Mouse (Mus musculus) forebrain, embryonic 14.5 days (tissue): ENCODE measurements at regions not wholly inside any gene's neighbourhood (a gene's known extent, or its start where the extent isn't known, plus 50 kb on each side); places are given as distances from the start of the nearest gene placed in this dataset.

ENCODE experiments used
- ATAC-seq: fragments of 200-750 bp; cut with Nextera tagmentation; 2 replicates; pipeline ENCODE4 v1.8.0; 2017; ENCODE audit warnings: mild to moderate bottlenecking, moderate library complexity
- DNase-seq: peaks from one replicate; pipeline ENCODE4 v3.0.0-alpha.2; 2015; ENCODE audit warnings: low spot score
- H3K27ac ChIP-seq: fragments of 300-500 bp; sonication (generic); 2 replicates; pipeline ENCODE4 v1.5.1; 2014; ENCODE audit warnings: low read depth, mild to moderate bottlenecking, control low read depth, low read length, moderate library complexity
- H3K27me3 ChIP-seq: fragments of 300-500 bp; sonication (generic); replicated peaks from 2 replicates; pipeline ENCODE4 v1.6.1; 2014; ENCODE audit warnings: low read length, control low read depth, mixed read lengths; ENCODE audit not compliant: control insufficient read depth, insufficient read depth
- H3K36me3 ChIP-seq: fragments of 300-500 bp; sonication (generic); 2 replicates; pipeline ENCODE4 v1.6.1; 2014; ENCODE audit warnings: low read length, control low read depth; ENCODE audit not compliant: control insufficient read depth, insufficient read depth
- H3K4me1 ChIP-seq: fragments of 300-500 bp; sonication (generic); 2 replicates; pipeline ENCODE4 v1.6.1; 2014; ENCODE audit warnings: antibody characterized with exemption, low read length, control low read depth; ENCODE audit not compliant: control insufficient read depth, insufficient read depth
- H3K4me2 ChIP-seq: fragments of 300-500 bp; sonication (generic); 2 replicates; pipeline ENCODE4 v1.6.1; 2014; ENCODE audit warnings: mild to moderate bottlenecking, control low read depth, low read length
- H3K4me3 ChIP-seq: fragments of 300-500 bp; sonication (generic); 2 replicates; pipeline ENCODE4 v1.5.1; 2014; ENCODE audit warnings: low read depth, low read length, control low read depth
- H3K9ac ChIP-seq: fragments of 300-500 bp; sonication (generic); 2 replicates; pipeline ENCODE4 v1.6.1; 2014; ENCODE audit warnings: mild to moderate bottlenecking, low read length, control low read depth, moderate library complexity
- H3K9me3 ChIP-seq: fragments of 300-500 bp; sonication (generic); replicated peaks from 2 replicates; pipeline ENCODE4 v1.6.1; 2016; ENCODE audit warnings: low read length, control low read depth, mixed read lengths; ENCODE audit not compliant: control insufficient read depth
- WGBS: fragments of 180-500 bp; shearing (Covaris S2); extraction: QIAGEN DNeasy Blood & Tissue Kit; methylation state at CpG from one replicate; pipeline ENCODE4 v1.1.7; 2014; 5-methylcytosine and 5-hydroxymethylcytosine counted together

- H3K9me3 ChIP-seq, result no peaks in the 10 kb centered on the region
- peak overlapping the region; percentile 15; the same call in 1 of the 2 replicates for H3K27ac ChIP-seq
- H3K4me2 ChIP-seq, result no peak overlapping the region
- 0 out of 2 replicates have a peak, but pooled peaks cover 2% of the 10 kb centered on the region for H3K4me1 ChIP-seq
- no peak overlapping the region for H3K9ac ChIP-seq
- no peaks in the 10 kb centered on the region for H3K27me3 ChIP-seq
- WGBS, result 67% methylated on average over 14 of the region's 14 CpGs
- no peak overlapping the region for H3K4me3 ChIP-seq
- H3K36me3 ChIP-seq, result no peaks in the 10 kb centered on the region
- DNase-seq (peak; percentile 44), ATAC-seq (peak; percentile 54)
These were observed 191.8 kb downstream of the Atp23 start for GRCm38 (mm10) chr10:126709219-126709917.

DNA sequence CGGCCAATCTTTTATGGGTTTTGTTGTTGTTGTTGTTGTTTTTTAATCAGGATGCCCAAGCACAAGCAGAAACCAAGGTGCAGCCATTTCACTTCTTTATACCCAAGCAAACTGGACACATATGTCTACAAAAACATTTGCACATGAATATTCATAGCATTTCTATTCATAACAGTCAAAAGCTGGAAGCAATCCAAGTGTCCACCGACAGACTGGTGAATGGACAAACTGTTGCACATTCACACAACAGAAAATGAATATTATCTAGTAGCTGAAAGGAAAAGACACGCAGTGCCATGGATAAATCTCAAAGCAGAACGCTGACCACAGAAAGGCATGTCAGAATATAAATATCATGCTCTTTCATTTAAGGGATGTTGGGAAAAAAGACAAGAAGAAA lies 192.4 kb downstream of the Atp23 start:
- H3K9ac ChIP-seq, result no peak overlapping the region
- WGBS, result 27% methylated on average over 4 of the region's 4 CpGs
- H3K9me3 ChIP-seq, result no peaks in the 10 kb centered on the region
- DNase-seq (peak; percentile 84), ATAC-seq (peak; percentile 71; the same call in 1 of the 2 replicates)
- no peaks in the 10 kb centered on the region for H3K36me3 ChIP-seq
- H3K27ac ChIP-seq, result 0 out of 2 replicates have a peak overlapping the region, but pooled peaks have one; percentile 15
- H3K27me3 ChIP-seq, result no peaks in the 10 kb centered on the region
- no peak overlapping the region for H3K4me3 ChIP-seq
- H3K4me2 ChIP-seq, result no peak overlapping the region
- 0 out of 2 replicates have a peak, but pooled peaks cover 2% of the 10 kb centered on the region for H3K4me1 ChIP-seq

DNA sequence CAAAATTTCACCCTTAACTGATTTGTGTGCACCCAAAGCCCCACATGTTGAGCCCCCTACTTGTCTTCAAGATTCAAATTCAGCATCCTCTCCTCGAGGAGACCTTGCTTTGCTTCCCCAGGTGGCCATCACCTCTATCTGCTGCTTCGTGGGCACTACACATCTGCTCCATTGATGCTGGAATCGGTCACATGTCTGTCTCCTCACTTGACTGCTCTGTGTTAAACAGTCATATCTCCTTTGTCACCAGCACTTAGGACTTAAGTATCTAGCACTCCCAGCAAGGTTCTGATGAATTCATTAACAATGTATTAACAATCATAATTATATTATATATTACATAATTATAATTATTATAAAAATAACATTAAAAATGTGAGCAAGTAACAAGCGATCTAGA lies 192.9 kb downstream of the Atp23 start:
- Histone ChIP-seq H3K36me3 (no peaks in the 10 kb centered on the region), H3K27me3 (no peaks in the 10 kb centered on the region), H3K27ac (no peak overlapping the region), H3K4me2 (no peak overlapping the region), H3K9me3 (no peaks in the 10 kb centered on the region), H3K4me3 (no peak overlapping the region), H3K4me1 (0 out of 2 replicates have a peak, but pooled peaks cover 2% of the 10 kb centered on the region), H3K9ac (no peak overlapping the region)
- no peak for DNase-seq
- 67% methylated on average over 4 of the region's 4 CpGs for WGBS
- 0 out of 2 replicates have a peak, but pooled peaks have one; percentile 50 for ATAC-seq

GRCm38 (mm10) chr10:126697086-126697485 lies 204.1 kb downstream of the Atp23 start:
- Histone ChIP-seq H3K4me2 (no peak overlapping the region), H3K4me3 (no peak overlapping the region), H3K9ac (no peak overlapping the region), H3K36me3 (no peaks in the 10 kb centered on the region), H3K4me1 (no peaks in the 10 kb centered on the region), H3K27me3 (no peaks in the 10 kb centered on the region), H3K27ac (no peak overlapping the region), H3K9me3 (no peaks in the 10 kb centered on the region)
- ATAC-seq (no peak), DNase-seq (no peak)
- 90% methylated on average over 10 of the region's 10 CpGs for WGBS

DNA sequence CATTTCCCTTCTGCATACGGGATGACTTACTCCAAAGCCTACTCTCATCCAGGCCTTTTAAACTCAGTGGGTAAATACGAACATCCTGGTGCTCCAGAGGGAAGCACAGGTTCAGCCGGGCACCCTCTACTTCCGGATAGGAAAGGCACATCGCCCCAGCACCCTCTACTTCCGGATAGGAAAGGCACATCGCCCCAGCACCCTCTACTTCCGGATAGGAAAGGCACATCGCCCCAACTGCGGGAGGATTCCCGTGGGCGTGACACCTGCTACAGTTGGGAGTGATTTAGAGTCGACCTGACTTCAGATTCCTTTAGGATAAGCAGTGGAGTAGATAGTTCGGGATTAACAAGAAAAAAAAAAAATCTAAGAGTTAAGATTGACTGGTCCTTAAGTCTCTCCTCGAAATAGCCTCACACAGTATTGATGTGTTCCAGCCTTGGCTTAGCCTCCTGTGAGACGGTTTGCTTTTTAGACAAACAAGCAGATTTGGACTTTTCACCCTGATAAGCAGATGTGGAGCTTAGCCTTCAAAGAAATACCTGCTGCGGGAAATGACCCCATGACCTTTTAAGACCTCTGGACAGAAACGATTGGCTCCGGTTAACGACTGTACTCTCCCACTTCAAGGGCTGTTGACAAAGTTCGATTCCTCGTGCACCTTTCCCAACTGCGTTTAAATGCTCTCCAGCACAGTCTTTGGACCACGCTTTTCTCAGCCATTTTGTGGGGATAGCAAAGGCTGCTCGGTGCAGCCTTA lies 210.1 kb downstream of the Atp23 start:
- H3K27me3 ChIP-seq, result no peaks in the 10 kb centered on the region
- H3K36me3 ChIP-seq, result no peaks in the 10 kb centered on the region
- no peak overlapping the region for H3K27ac ChIP-seq
- H3K4me2 ChIP-seq, result no peak overlapping the region
- ATAC-seq (no peak), DNase-seq (no peak)
- H3K4me1 ChIP-seq, result no peaks in the 10 kb centered on the region
- no peak overlapping the region for H3K4me3 ChIP-seq
- no peaks in the 10 kb centered on the region for H3K9me3 ChIP-seq
- WGBS, result 58% methylated on average over 25 of the region's 25 CpGs
- H3K9ac ChIP-seq, result no peak overlapping the region

DNA sequence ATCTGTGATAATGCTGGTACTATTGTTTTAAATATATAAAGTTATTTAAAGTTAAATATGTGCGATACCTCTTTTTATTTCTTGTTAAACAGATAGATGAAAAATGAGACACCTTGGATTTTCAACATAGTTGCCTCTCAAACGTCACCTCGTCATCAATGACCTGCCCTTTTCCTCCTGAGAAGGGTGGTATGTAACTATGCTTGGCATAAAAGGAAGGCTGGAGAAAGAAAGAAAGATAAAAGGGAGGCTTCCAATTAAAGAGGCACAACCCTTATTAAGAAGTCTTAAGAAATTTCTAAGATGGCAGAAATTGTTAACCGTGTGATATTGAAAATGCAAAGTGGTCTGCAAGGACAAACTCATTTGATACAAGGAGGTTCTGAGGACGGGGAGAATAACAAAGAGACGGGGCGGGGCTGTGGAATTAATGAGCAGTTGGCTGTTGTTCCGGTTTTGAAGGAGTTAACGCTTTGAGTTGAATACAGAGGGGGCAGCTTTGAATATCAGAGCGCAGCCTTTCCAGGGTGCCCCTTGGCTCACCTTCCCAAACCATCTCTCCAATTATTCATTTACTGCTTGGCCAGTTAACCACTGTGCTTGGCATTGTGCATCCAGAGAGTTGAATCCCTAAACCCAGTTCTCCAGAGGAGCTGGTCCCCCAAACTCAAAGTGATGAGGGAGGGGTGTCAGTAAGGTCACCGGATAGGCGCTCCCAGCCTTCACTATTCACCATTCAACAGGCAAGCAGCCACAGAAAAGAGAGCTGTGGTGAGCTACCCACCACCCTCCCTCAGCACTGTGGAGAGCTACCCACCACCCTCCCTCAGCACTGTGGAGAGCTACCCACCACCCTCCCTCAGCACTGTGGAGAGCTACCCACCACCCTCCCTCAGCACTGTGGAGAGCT lies 220.6 kb downstream of the Atp23 start:
- H3K4me3 ChIP-seq, result no peak overlapping the region
- 4% methylated on average over 12 of the region's 12 CpGs for WGBS
- DNase-seq (peak; percentile 77), ATAC-seq (peak; percentile 87)
- peak overlapping the region; percentile 38 for H3K4me2 ChIP-seq
- no peaks in the 10 kb centered on the region for H3K9me3 ChIP-seq
- H3K27ac ChIP-seq, result no peak overlapping the region
- H3K27me3 ChIP-seq, result no peaks in the 10 kb centered on the region
- no peak overlapping the region for H3K9ac ChIP-seq
- no peaks in the 10 kb centered on the region for H3K36me3 ChIP-seq
- H3K4me1 ChIP-seq, result peaks cover 4% of the 10 kb centered on the region; the same call in 1 of the 2 replicates

GRCm38 (mm10) chr10:126679224-126680120 lies 221.7 kb downstream of the Atp23 start:
- DNase-seq (peak; percentile 35), ATAC-seq (peak; percentile 41)
- Histone ChIP-seq H3K9me3 (no peaks in the 10 kb centered on the region), H3K36me3 (no peaks in the 10 kb centered on the region), H3K4me3 (peak overlapping the region; percentile 4; the same call in 1 of the 2 replicates), H3K9ac (no peak overlapping the region; the same call in 1 of the 2 replicates), H3K4me2 (peak overlapping the region; percentile 43), H3K27me3 (no peaks in the 10 kb centered on the region), H3K27ac (no peak overlapping the region), H3K4me1 (peaks cover 4% of the 10 kb centered on the region; the same call in 1 of the 2 replicates)
- 18% methylated on average over 25 of the region's 25 CpGs for WGBS

DNA sequence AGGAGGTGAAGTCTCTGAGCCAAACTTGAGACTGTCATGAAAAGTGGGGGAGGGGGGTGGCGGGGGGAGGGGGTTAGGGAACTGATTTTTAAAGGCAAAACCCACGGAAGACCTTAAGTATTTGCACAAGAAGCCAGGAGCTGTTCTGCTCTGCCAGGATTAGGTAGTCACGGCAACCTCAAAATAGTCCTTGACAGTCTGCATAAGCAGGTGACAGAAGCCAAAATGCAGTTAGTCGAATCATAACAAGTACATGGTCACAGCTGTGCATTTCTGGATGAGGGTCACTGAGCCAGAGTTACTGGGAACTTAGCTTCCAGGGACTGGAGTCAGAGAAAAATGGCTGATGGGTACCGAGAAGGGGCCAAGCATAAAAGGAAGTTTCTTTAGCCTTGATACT lies 227.7 kb downstream of the Atp23 start:
- no peak overlapping the region for H3K9ac ChIP-seq
- H3K4me2 ChIP-seq, result no peak overlapping the region
- ATAC-seq (no peak), DNase-seq (peak; percentile 42)
- WGBS, result 40% methylated on average over 5 of the region's 5 CpGs
- no peaks in the 10 kb centered on the region for H3K27me3 ChIP-seq
- no peak overlapping the region for H3K27ac ChIP-seq
- no peaks in the 10 kb centered on the region for H3K4me1 ChIP-seq
- H3K4me3 ChIP-seq, result no peak overlapping the region
- no peaks in the 10 kb centered on the region for H3K36me3 ChIP-seq
- no peaks in the 10 kb centered on the region for H3K9me3 ChIP-seq
